Mouse (Mus musculus): ENCODE measurements around the gene Susd6. TPM values are rescaled to one million over a fixed set of nuclear protein-coding genes. Genes with fewer than 3 reads are reported as not detected.
A peak's percentile ranks its signal among the peaks of the same experiment; 100 is the strongest.

The Susd6 gene
- polyA plus RNA-seq, 1 experiment from 2014 or later = 22.3 TPM

DNA sequence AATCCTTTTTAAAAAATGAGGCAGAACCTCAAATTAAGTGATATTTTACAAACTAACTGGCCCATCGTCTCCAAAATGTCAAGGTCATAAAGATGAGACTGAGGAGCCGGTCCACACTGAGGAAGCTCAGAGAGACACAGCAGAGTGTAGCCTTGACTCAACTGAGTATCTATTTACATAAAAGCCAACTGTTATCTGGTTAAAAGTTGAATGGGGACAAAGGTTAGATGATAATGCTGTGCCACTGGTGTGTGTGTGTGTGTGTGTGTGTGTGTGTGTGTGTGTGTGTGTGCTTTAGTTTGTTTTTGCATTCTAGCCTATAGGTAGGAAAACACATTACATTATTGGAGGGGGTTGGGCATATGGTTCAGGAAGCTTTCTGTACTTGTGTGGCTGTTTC, 100.8 kb downstream of the Susd6 start:
- H3K4me2 ChIP-seq (replicated peaks) = no peak overlapping the region
- 96% methylated on average over 2 of the region's 2 CpGs for WGBS
- H3K4me3 ChIP-seq = no peak overlapping the region
- no peaks in the 10 kb centered on the region for H3K36me3 ChIP-seq
- H3K9me3 ChIP-seq = 0 out of 2 replicates have a peak, but pooled peaks cover 8% of the 10 kb centered on the region
- H3K4me1 ChIP-seq = peaks cover 6% of the 10 kb centered on the region; the same call in 1 of the 2 replicates
- no peak for ATAC-seq (ENCODE audit: low FRiP score, low read depth)
- no peak overlapping the region for H3K27ac ChIP-seq (replicated peaks)
- H3K27me3 ChIP-seq = peaks cover 6% of the 10 kb centered on the region
- no peak overlapping the region for H3K9ac ChIP-seq (replicated peaks)

GRCm38 (mm10) chr12:80893720-80894494, 103.6 kb downstream of the Susd6 start:
- 0 out of 2 replicates have a peak, but pooled peaks cover 8% of the 10 kb centered on the region for H3K9me3 ChIP-seq
- no peaks in the 10 kb centered on the region for H3K36me3 ChIP-seq
- ATAC-seq (ENCODE audit: low FRiP score, low read depth) = no peak
- H3K4me2 ChIP-seq (replicated peaks) = no peak overlapping the region
- WGBS = 90% methylated on average over 18 of the region's 18 CpGs
- peaks cover 12% of the 10 kb centered on the region for H3K27me3 ChIP-seq
- H3K4me1 ChIP-seq = peaks cover 6% of the 10 kb centered on the region; the same call in 1 of the 2 replicates
- H3K27ac ChIP-seq (replicated peaks) = no peak overlapping the region
- H3K4me3 ChIP-seq = no peak overlapping the region
- no peak overlapping the region for H3K9ac ChIP-seq (replicated peaks)

DNA sequence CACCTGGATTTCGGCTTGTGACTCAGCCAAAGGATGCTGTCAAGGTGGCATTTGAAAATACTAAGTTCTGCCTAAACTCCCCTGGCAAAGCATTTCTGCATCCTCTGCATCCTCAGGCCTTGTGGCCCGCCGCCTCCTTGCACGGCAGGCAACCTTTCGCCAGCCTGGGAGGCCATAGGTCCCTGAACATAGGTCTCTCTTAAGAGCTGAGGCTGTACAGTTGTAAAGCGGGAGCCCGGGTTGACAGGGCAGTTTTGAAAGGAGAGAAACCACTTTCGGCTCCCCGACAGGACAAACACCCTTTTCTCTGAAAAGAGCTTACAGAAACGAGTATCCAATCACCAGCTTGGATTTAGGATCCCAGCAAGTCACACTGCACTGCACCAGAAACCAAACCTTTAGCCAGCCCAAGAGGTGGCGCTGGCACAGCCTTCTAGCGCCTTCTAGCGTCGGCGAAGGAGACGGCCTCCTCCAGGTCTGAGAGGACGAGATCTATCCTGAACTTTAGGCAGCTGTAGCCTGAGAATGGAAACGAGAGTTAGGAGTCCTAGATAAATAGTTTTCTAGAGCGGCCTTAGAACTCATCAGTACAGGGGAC, 104.8 kb downstream of the Susd6 start:
- Histone ChIP-seq H3K4me1 (peaks cover 6% of the 10 kb centered on the region; the same call in 1 of the 2 replicates), H3K27ac (replicated peaks) (no peak overlapping the region), H3K36me3 (no peaks in the 10 kb centered on the region), H3K4me3 (peak overlapping the region; percentile 28), H3K4me2 (replicated peaks) (peak overlapping the region; percentile 53), H3K9me3 (no peaks in the 10 kb centered on the region), H3K27me3 (peaks cover 12% of the 10 kb centered on the region), H3K9ac (replicated peaks) (peak overlapping the region; percentile 47; the same call in 1 of the 2 replicates)
- peak; percentile 87 for ATAC-seq (ENCODE audit: low FRiP score, low read depth)
- WGBS = 10% methylated on average over 19 of the region's 19 CpGs

- WGBS = 88% methylated on average over 8 of the region's 8 CpGs
- no peak overlapping the region for H3K9ac ChIP-seq (replicated peaks)
- H3K27ac ChIP-seq (replicated peaks) = no peak overlapping the region
- no peak overlapping the region for H3K4me3 ChIP-seq
- ATAC-seq (ENCODE audit: low FRiP score, low read depth) = no peak
- H3K36me3 ChIP-seq = no peaks in the 10 kb centered on the region
- H3K9me3 ChIP-seq = no peaks in the 10 kb centered on the region
- H3K4me1 ChIP-seq = no peaks in the 10 kb centered on the region
- no peak overlapping the region for H3K4me2 ChIP-seq (replicated peaks)
- H3K27me3 ChIP-seq = no peaks in the 10 kb centered on the region
Observed at GRCm38 (mm10) chr12:80909631-80910030, 119.3 kb downstream of the Susd6 start.

DNA sequence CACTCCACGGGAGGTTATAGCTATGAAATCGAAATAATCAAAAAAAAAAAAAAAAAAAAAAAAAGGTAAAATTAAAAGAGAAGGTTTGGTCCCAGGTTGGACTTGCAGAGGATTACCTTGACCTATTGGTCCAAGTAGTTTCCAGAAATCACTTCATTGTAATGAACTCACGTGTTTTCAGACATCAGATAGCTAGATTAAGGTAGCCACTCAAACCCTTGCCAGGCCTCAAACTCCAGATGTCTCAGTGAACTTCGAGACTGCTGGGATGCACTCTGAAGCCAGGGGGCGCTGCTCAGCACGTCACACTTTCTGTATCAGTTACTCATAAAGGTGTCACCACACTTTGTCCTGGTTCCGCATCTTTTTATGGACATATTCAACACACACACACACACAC, 127.5 kb downstream of the Susd6 start:
- H3K36me3 ChIP-seq = no peaks in the 10 kb centered on the region
- no peaks in the 10 kb centered on the region for H3K9me3 ChIP-seq
- H3K9ac ChIP-seq (replicated peaks) = no peak overlapping the region
- ATAC-seq (ENCODE audit: low FRiP score, low read depth) = no peak
- H3K27me3 ChIP-seq = no peaks in the 10 kb centered on the region
- H3K4me3 ChIP-seq = no peak overlapping the region
- H3K4me2 ChIP-seq (replicated peaks) = no peak overlapping the region
- H3K27ac ChIP-seq (replicated peaks) = no peak overlapping the region
- 0 out of 2 replicates have a peak, but pooled peaks cover under 1% of the 10 kb centered on the region for H3K4me1 ChIP-seq
- WGBS = 64% methylated on average over 7 of the region's 7 CpGs

- Histone ChIP-seq H3K9me3 (no peaks in the 10 kb centered on the region), H3K9ac (replicated peaks) (no peak overlapping the region), H3K36me3 (no peaks in the 10 kb centered on the region), H3K4me1 (0 out of 2 replicates have a peak, but pooled peaks cover 2% of the 10 kb centered on the region), H3K4me3 (no peak overlapping the region), H3K4me2 (replicated peaks) (no peak overlapping the region), H3K27me3 (no peaks in the 10 kb centered on the region), H3K27ac (replicated peaks) (no peak overlapping the region)
- no peak for ATAC-seq (ENCODE audit: low FRiP score, low read depth)
- 96% methylated on average over 5 of the region's 5 CpGs for WGBS
Observed at GRCm38 (mm10) chr12:80921301-80921700, 131.0 kb downstream of the Susd6 start.

GRCm38 (mm10) chr12:80922869-80923268, 132.6 kb downstream of the Susd6 start:
- Histone ChIP-seq H3K27ac (replicated peaks) (no peak overlapping the region), H3K9ac (replicated peaks) (no peak overlapping the region), H3K36me3 (no peaks in the 10 kb centered on the region), H3K27me3 (no peaks in the 10 kb centered on the region), H3K4me3 (no peak overlapping the region), H3K4me2 (replicated peaks) (0 out of 2 replicates have a peak overlapping the region, but pooled peaks have one; percentile 3), H3K9me3 (no peaks in the 10 kb centered on the region), H3K4me1 (0 out of 2 replicates have a peak, but pooled peaks cover 2% of the 10 kb centered on the region)
- ATAC-seq (ENCODE audit: low FRiP score, low read depth) = no peak
- WGBS = 6% methylated on average over 7 of the region's 7 CpGs

DNA sequence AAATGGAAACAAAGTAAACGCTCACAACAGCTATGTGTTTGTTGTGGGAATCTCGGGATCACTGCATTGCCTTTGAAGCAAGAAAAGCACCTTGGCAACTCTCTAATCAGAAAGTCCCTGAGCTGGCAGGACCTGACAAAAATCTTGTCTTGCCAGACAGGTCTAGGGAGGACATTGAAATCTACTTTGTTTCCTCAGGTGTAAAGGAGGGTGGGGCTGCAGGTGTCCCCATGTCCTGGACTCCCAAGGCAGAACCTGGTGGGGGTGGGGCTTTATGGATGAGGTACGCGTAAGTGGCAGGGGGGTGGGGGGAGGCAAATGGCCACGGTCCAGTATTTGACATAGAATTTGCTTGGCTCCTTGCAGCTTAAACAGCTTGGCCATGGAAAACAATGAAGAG, 133.3 kb downstream of the Susd6 start:
- 76% methylated on average over 5 of the region's 5 CpGs for WGBS
- H3K9ac ChIP-seq (replicated peaks) = no peak overlapping the region
- no peak overlapping the region for H3K4me2 ChIP-seq (replicated peaks)
- no peaks in the 10 kb centered on the region for H3K9me3 ChIP-seq
- 0 out of 2 replicates have a peak, but pooled peaks cover 2% of the 10 kb centered on the region for H3K4me1 ChIP-seq
- no peaks in the 10 kb centered on the region for H3K27me3 ChIP-seq
- no peaks in the 10 kb centered on the region for H3K36me3 ChIP-seq
- ATAC-seq (ENCODE audit: low FRiP score, low read depth) = no peak
- H3K27ac ChIP-seq (replicated peaks) = no peak overlapping the region
- H3K4me3 ChIP-seq = no peak overlapping the region

DNA sequence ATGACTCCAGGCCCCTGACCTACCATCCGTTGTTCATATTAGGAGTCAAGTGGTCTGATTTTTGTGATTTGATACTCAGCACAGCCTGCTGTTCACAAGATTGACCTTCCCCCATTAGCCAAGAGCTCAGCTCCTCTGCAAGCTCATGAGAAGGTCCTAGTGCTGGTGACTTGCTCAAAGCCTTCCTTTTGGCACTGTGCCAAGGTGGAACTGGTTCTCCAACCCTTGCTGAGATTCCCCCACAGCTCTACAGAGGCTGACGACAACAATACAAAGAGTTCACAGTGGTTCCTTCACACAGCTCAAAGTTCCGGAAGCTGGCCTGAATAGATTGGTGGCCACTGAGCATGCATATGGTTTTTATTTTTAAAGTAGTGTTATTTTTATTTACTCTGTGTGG, 133.9 kb downstream of the Susd6 start:
- Histone ChIP-seq H3K4me2 (replicated peaks) (no peak overlapping the region), H3K9me3 (no peaks in the 10 kb centered on the region), H3K27me3 (no peaks in the 10 kb centered on the region), H3K27ac (replicated peaks) (no peak overlapping the region), H3K9ac (replicated peaks) (no peak overlapping the region), H3K36me3 (no peaks in the 10 kb centered on the region), H3K4me3 (no peak overlapping the region), H3K4me1 (0 out of 2 replicates have a peak, but pooled peaks cover 2% of the 10 kb centered on the region)
- no peak for ATAC-seq (ENCODE audit: low FRiP score, low read depth)
- 66% methylated on average over 3 of the region's 3 CpGs for WGBS

DNA sequence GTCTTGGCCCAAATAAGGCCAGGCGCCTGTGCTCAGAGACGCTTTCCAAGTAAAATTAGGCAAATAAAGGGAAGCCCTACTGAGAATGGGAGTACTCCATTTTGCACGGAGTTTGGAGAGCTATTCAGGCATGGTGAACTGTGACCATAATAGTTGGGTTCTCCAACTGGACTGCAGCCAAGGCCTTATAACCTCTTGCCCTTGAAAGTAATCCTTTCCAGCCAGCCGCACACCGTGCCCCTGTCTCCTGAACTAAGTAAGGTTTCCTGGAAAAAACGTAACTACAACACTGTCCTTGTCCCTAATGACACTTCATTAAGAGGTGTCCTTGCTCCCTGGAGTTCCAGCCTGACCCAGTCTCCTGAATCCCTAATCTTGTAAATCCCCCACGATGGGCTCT, 135.6 kb downstream of the Susd6 start:
- H3K9me3 ChIP-seq = no peaks in the 10 kb centered on the region
- H3K4me3 ChIP-seq = no peak overlapping the region
- 28% methylated on average over 7 of the region's 7 CpGs for WGBS
- H3K4me2 ChIP-seq (replicated peaks) = no peak overlapping the region
- H3K27ac ChIP-seq (replicated peaks) = no peak overlapping the region
- 0 out of 2 replicates have a peak, but pooled peaks cover 2% of the 10 kb centered on the region for H3K4me1 ChIP-seq
- no peaks in the 10 kb centered on the region for H3K27me3 ChIP-seq
- no peak for ATAC-seq (ENCODE audit: low FRiP score, low read depth)
- no peaks in the 10 kb centered on the region for H3K36me3 ChIP-seq
- no peak overlapping the region for H3K9ac ChIP-seq (replicated peaks)

DNA sequence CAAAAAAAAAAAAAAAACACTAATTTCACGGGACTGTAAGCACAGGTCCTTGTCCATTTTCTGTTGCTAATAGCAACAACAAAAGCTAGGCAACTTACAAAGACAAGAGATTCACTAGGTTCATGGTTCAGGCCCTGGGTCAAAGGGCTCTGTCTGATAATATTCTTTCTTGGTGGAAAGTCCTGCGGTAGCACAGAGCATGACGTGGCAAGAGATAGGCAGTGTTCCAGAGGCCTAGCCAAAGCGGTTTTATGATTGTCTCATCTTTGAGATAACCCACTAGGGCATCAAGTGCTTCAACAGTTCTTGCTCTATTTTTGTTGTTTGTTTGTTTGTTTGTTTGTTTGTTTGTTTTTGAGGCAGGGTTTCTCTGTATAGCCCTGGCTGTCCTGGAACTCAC, 136.2 kb downstream of the Susd6 start:
- no peak overlapping the region for H3K9ac ChIP-seq (replicated peaks)
- no peaks in the 10 kb centered on the region for H3K27me3 ChIP-seq
- no peak overlapping the region for H3K27ac ChIP-seq (replicated peaks)
- no peak overlapping the region for H3K4me2 ChIP-seq (replicated peaks)
- H3K36me3 ChIP-seq = no peaks in the 10 kb centered on the region
- H3K4me1 ChIP-seq = 0 out of 2 replicates have a peak, but pooled peaks cover 2% of the 10 kb centered on the region
- H3K4me3 ChIP-seq = no peak overlapping the region
- no peak for ATAC-seq (ENCODE audit: low FRiP score, low read depth)
- H3K9me3 ChIP-seq = no peaks in the 10 kb centered on the region
- 78% methylated on average over 4 of the region's 4 CpGs for WGBS

DNA sequence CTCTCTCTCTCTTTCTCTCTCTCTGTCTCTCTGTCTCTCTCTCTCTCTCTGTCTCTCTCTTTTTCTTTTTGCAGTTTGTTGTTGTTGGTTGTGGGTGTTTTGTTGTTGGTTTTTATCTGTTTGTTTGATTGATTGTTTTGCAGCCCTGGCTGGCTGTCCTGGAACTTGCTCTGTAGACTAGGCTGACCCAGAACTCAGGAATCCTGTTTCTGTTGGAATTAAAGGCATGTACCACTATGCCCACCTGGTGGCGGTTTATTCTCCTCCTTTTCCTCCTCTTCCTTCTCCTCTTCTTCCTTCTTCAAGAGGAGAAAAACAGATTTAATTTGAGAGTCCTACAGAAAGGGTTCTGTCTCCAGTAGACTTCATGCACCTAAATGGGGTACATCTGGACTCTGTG, 137.2 kb downstream of the Susd6 start:
- Histone ChIP-seq H3K4me2 (replicated peaks) (no peak overlapping the region), H3K9me3 (no peaks in the 10 kb centered on the region), H3K36me3 (no peaks in the 10 kb centered on the region), H3K9ac (replicated peaks) (no peak overlapping the region), H3K27ac (replicated peaks) (no peak overlapping the region), H3K4me1 (0 out of 2 replicates have a peak, but pooled peaks cover 2% of the 10 kb centered on the region), H3K27me3 (no peaks in the 10 kb centered on the region), H3K4me3 (no peak overlapping the region)
- no peak for ATAC-seq (ENCODE audit: low FRiP score, low read depth)
- 63% methylated on average over 1 of the region's 1 CpGs for WGBS

Data from midbrain, embryonic 12.5 days (tissue).